Mouse (Mus musculus): ENCODE measurements around the gene Cd46.

The Cd46 gene

GRCm38 (mm10) chr1:195031786-195032185 is 60.3 kb downstream of the Cd46 start:
- POLR2A ChIA-PET: interaction anchor here in 1 of 4 experiments (0.9 kb wide), 1 partner anchor 9 kb away, joined by 3 read pairs; no protein-coding TSS in a partner anchor
- CTCF ChIA-PET: no interaction called here

DNA sequence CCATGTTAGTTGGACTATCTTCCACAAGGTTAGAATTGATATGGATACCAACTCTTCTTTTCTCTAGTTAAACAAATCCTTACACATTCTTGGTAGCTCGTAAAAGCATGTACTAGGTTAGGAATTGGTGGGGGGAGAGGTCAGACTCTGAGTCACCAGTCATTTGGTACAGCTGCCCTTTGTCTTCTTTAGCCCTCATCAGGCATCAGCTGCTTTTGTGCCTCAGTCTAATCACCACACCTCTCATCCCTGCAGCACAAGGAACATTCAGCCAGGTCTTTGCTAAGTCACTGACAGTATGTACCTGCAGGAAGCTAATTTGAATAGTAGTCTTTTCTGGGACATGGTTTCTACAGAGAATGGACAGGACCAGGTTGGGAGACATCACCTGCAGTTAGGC is 64.5 kb downstream of the Cd46 start:
- ChIA-PET POLR2A (no interaction called here), CTCF (interaction anchor here in 1 of 4 experiments (0.7 to 1.0 kb wide), 2 partner anchors 16 to 188 kb away, joined by 3 read pairs; no protein-coding TSS in a partner anchor)

DNA sequence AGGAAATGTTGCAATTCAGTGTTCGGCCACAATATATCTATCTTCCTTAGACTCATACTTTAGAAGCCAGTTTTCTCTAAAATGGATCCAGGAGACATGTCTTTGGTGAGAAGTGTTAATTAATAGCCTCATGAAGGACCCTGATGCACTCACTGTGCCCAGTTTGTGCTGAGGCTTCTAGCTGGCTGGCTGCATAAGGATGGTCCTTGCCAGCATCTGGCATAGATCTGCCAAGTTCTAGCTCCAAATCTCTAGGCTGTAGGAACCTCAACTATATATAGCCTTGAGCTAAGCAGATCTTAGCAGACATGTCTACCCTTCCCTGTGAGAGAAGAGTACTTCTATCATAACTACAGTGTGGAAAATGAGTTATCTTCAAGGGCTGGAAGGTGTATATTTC is 68.2 kb downstream of the Cd46 start:
- ChIA-PET POLR2A (no interaction called here), CTCF (no interaction called here)

DNA sequence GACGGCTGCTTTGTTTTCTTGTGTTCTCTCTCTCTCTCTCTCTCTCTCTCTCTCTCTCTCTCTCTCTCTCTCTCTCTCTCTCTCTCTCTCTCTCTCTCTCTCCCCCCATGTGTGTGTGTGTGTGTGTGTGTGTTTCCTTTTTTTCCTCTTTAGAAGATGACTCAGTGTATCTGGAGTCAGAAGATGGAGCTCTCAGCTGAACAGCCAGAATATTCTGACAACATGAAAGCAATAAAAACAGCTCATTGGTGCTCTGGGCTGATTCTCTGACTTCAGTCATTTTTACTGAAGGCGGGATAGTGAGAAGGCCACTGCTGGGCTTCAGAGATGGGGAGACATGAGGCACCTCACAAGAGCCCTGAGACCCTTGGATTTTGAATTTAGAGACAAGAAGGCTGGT is 70.2 kb downstream of the Cd46 start:
- POLR2A ChIA-PET: interaction anchor here in 1 of 4 experiments (0.6 to 0.7 kb wide), 3 partner anchors 109 to 1389 kb away, joined by 3 to 8 read pairs (median 3); no protein-coding TSS in a partner anchor
- CTCF ChIA-PET: no interaction called here

DNA sequence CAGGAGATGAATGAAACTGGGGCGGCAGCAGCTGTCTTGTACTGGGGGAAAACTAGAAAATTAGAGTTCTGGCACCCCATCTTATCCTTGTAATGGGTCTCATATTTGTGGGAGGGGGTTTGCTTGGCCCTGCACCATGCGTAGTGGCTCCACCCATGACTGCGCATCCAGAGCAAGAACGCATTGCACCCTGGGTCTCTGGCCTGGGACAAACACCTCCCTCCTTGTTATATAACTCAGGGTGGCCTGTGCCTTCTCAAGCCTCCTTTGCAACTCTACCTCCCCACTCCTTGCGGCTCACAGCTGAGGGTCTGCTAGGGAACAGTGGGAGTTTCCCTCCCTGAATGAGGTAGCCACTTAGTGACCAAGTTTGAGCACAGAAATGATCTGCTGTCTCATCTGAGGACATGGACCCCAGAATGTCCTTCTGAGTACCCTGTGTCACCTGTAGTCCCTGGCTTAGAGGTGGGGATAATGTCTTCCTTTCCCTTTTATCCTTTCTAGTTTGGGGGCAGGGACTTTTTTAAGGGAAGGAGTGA is 72.9 kb downstream of the Cd46 start:
- ChIA-PET POLR2A (interaction anchor here in 2 of 4 experiments (1.2 to 1.8 kb wide), 2 partner anchors 42 to 113 kb away, joined by 3 to 6 read pairs; partner anchors contain the start of gene Cr1l (in 1 of the 2)), CTCF (interaction anchor here in 1 of 4 experiments (1.3 kb wide), 1 partner anchor 18 kb away, joined by 4 read pairs; no protein-coding TSS in a partner anchor)

- ChIA-PET CTCF (interaction anchor here in 1 of 4 experiments (0.8 to 1.3 kb wide), 2 partner anchors 17 to 42 kb away, joined by 3 to 4 read pairs; no protein-coding TSS in a partner anchor), POLR2A (interaction anchor here in 2 of 4 experiments (1.0 to 1.8 kb wide), 3 partner anchors 11 to 113 kb away, joined by 3 to 6 read pairs (median 3); partner anchors contain the start of gene Cr1l (in 1 of the 2))
Measured at GRCm38 (mm10) chr1:195018089-195018999, 73.7 kb downstream of the Cd46 start.

GRCm38 (mm10) chr1:195017626-195018025 is 74.4 kb downstream of the Cd46 start:
- POLR2A ChIA-PET: interaction anchor here in 2 of 4 experiments (1.0 to 1.8 kb wide), 3 partner anchors 10 to 96 kb away, joined by 3 to 6 read pairs (median 4); no protein-coding TSS in a partner anchor
- CTCF ChIA-PET: interaction anchor here in 1 of 4 experiments (0.8 kb wide), 1 partner anchor 41 kb away, joined by 3 read pairs; no protein-coding TSS in a partner anchor

GRCm38 (mm10) chr1:195016811-195017501 is 75.1 kb downstream of the Cd46 start:
- ChIA-PET POLR2A (interaction anchor here in 3 of 4 experiments (0.6 to 1.4 kb wide), 6 partner anchors 8 to 115 kb away, joined by 3 to 7 read pairs (median 4); no protein-coding TSS in a partner anchor), CTCF (interaction anchor here in 3 of 4 experiments (0.5 to 0.8 kb wide), 5 partner anchors 28 to 1425 kb away, joined by 3 to 8 read pairs (median 4); no protein-coding TSS in a partner anchor)

DNA sequence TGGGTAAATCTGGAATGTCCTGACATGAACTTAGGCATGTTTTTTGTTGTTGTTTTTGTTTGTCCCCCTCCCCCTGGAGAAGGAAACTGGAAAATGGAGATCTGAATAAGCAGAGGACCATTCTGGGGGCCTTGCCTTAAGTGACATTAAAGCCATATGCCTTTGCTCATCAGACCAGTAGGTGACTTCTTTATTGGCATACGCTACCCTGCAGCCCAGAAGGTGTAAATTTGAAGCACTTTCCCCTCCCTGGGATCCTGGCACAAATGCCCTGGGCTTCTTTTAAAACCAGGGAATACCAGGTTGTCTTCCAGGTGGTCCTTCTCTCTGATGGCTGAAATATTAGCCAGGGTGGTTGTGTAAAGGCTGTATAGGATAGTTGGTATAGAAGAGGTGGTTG is 76.8 kb downstream of the Cd46 start:
- POLR2A ChIA-PET: no interaction called here
- CTCF ChIA-PET: no interaction called here

DNA sequence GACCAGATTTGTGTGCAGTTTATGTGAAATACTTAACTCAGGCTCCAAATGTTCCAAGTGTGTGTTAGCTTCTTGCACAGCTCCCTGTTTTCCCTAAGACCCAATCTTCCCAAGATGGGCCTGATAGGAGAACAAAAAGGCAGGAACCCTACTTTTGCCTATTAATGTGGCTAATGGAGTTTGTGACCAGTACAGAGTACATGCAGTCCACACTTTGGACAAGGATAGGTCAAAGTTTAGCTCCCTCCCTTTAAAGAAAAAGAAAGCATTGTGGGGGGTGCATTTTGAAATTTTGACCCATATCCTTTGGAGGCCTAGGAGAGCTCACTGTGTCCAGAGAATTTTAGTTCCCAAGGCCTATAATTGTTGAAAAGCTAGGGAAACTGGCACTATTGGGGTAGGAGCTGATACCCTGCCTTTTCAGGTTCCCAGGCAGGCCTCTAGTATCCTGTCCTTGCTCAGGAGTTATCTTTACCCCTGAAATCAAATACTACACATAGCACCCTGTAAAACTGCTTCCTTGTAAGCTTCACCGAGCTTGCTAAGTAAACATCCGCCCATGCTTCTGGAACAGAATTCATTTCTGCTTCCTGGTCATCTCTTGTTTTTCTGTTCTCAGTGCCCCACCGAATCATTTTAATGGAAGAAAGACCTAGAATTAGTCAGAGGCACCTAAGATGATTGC is 77.7 kb downstream of the Cd46 start:
- CTCF ChIA-PET: no interaction called here
- POLR2A ChIA-PET: no interaction called here

- ChIA-PET POLR2A (no interaction called here), CTCF (no interaction called here)
Measured at GRCm38 (mm10) chr1:195012531-195012930, 79.5 kb downstream of the Cd46 start.

DNA sequence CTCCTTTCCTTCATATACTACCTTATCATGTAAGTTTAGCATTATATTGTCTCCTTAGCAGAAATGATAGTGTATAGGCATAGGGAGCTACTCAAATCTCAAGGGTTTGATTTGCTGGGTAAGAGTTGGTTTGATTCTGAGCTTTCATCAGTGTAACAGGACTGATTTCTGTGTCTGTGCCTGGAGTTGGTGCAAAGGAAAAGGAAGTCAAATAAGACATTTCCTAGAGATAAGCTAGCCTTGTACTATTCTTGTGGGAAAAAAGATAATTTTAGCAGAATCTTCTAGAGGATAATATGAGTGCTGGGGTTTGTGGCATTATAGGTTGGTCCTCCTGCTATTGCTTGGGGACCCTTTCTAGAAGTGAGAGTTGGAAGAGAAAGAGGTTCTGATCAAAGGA is 85.8 kb downstream of the Cd46 start:
- ChIA-PET CTCF (no interaction called here), POLR2A (interaction anchor here in 1 of 4 experiments (1.6 kb wide), 1 partner anchor 12 kb away, joined by 3 read pairs; no protein-coding TSS in a partner anchor)

GRCm38 (mm10) chr1:195004194-195004593 is 87.9 kb downstream of the Cd46 start:
- ChIA-PET POLR2A (no interaction called here), CTCF (interaction anchor here in 1 of 4 experiments (0.5 kb wide), 1 partner anchor 237 kb away, joined by 3 read pairs; no protein-coding TSS in a partner anchor)

GRCm38 (mm10) chr1:195003328-195003727 is 88.7 kb downstream of the Cd46 start:
- CTCF ChIA-PET: no interaction called here
- POLR2A ChIA-PET: no interaction called here

DNA sequence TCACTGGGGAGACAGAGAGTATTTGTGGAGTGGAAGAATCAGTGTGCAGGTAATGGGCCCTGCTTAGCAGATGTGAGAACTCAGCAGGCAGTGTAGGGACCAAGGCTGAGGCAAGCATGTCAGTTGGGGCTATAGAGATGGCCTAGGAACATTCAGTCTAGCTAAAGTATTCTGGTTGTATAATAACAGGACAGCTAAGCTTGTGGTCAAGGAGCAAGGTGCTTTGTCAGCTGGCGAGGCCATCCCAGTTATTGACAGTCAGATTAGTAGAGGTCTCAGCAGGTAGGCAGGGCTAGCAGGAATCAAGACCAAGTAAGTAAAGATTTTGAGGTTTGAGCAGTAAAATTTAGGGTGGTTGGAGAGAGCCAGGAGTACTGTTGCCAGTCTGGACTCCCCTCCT is 93.7 kb downstream of the Cd46 start:
- ChIA-PET POLR2A (no interaction called here), CTCF (interaction anchor here in 1 of 4 experiments (0.5 kb wide), 1 partner anchor 374 kb away, joined by 5 read pairs; no protein-coding TSS in a partner anchor)

DNA sequence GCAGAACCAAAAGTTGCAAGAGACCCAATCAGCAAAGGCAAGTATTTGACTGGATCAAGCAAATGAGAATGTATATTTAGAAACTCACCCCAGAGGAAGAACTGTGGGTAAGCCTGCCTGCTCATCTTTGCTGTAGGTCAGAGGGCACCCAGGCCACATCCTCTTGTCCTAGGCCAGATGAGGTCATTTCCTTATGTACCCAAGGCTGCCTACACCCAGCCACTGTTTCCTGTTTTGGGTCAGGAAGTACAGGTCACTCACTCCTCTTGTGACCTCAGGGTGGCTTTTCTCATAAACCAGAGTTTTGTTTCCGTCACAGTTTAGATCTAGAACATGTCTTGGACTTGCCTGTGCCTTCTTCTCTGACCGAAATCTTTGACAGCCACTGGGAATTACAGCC is 96.9 kb downstream of the Cd46 start:
- POLR2A ChIA-PET: interaction anchor here in 1 of 4 experiments (1.0 kb wide), 1 partner anchor 18 kb away, joined by 4 read pairs; no protein-coding TSS in a partner anchor
- CTCF ChIA-PET: no interaction called here

DNA sequence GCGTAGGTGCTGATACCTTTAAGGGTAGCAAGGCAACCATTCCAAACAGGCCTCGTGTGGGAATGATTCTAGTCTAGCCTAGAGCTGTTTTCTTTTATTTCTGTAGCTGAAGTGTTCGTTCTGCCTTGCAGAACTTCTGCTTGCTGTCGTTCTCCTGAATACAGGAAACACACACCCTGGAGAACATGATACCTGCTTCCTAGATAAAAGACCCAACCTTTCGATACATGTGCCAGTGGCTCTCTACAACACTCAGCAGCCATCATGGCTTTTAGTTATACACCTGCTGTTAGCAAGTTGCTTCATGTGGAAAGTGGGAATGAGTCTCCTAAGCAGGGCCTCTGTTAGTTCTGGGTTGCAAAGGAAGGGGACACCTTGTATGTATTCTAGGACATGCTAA is 97.8 kb downstream of the Cd46 start:
- ChIA-PET CTCF (no interaction called here), POLR2A (interaction anchor here in 1 of 4 experiments (1.0 kb wide), 1 partner anchor 18 kb away, joined by 4 read pairs; no protein-coding TSS in a partner anchor)

- ChIA-PET CTCF (no interaction called here), POLR2A (interaction anchor here in 1 of 4 experiments (0.7 to 2.1 kb wide), 2 partner anchors 8 to 160 kb away, joined by 4 to 6 read pairs; no protein-coding TSS in a partner anchor)
Measured at GRCm38 (mm10) chr1:194993409-194993988, 98.5 kb downstream of the Cd46 start.

Data from embryonic stem cell, embryonic (primary cell).